Mouse (Mus musculus): ENCODE results near the gene Otof. TPM values are rescaled to one million over a fixed set of nuclear protein-coding genes. Genes with fewer than 3 reads are reported as not detected.
A peak's percentile ranks its signal among the peaks of the same experiment; 100 is the strongest.

The Otof gene
- total and polyA plus RNA-seq, 3 experiments = under 0.01 TPM; not detected in 2

DNA sequence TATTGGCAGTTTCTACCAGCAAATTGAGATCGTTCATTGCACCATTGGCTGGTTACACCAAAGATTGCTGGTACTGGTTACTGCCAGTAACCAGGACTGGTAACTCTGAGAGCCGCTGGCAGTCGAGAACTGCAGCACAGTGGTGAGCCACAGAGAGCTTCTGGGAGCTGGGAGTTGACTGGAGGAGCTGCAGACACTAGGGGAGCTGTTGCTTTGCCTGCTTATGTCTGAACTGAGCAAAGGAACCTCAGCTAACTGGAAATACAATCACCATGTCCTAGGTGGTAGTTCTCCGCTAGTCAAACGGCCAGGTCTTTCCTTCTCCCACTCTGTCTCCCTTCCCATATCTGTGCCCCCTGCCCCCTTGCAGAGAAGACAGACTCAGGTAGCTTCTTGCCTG lies 19.5 kb downstream of the Otof start:
- ATAC-seq (ENCODE audit: extremely low read depth, insufficient number of reproducible peaks, low FRiP score, poor library complexity, severe bottlenecking) = no peak
- no peak for TF ChIP-seq TAL1 (conservative IDR thresholded peaks at IDR 0.05; ENCODE audit: low read depth, low read length)
- no peak for TF ChIP-seq GATA1 (IDR thresholded peaks at IDR 0.05; ENCODE audit: borderline replicate concordance, low read length)
- no peak for TF ChIP-seq GATA2 (IDR thresholded peaks at IDR 0.05; ENCODE audit: borderline replicate concordance, low read depth, low read length)
- TF ChIP-seq CTCF (IDR thresholded peaks at IDR 0.05; ENCODE audit: low read depth, low read length) = no peak
- TF ChIP-seq POLR2AphosphoS5 (IDR thresholded peaks at IDR 0.05; ENCODE audit: insufficient replicate concordance, low read depth, low read length) = no peak
- no peak for DNase-seq (ENCODE audit: low spot score)

DNA sequence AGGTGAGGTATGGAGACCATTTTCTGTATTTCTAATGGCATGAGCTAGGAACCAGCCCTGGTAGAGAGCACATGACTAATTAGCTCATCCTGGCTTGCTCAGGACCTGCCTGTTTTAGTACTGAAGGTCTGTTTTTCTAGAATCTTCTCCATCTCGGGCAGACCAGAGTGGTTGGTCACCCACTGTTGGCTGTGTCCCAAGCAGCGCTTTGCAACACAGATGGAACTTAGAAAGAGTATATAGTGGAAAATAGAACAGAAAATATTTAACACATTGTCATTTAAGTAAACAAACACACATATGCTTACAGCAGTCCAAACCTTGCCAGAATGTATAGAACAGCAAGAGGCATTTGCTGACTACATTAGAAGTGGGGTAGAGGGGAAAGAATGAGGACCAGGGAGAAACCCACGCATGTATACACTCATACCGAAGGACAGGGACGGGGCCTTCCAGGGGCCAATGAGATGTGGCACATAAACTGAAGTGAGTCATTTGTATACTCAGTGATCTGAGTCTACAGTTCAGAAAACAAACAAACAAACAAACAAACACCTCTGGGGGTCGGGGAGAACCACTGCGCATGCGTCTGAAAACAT lies 21.3 kb downstream of the Otof start:
- no peaks in the 10 kb centered on the region for H3K36me3 ChIP-seq (replicated peaks)
- TF ChIP-seq GATA2 (IDR thresholded peaks at IDR 0.05; ENCODE audit: borderline replicate concordance, low read depth, low read length) (no peak), TAL1 (conservative IDR thresholded peaks at IDR 0.05; ENCODE audit: low read depth, low read length) (no peak), CTCF (IDR thresholded peaks at IDR 0.05; ENCODE audit: low read depth, low read length) (no peak), POLR2AphosphoS5 (IDR thresholded peaks at IDR 0.05; ENCODE audit: insufficient replicate concordance, low read depth, low read length) (no peak), GATA1 (IDR thresholded peaks at IDR 0.05; ENCODE audit: borderline replicate concordance, low read length) (no peak)
- H3K4me1 ChIP-seq (ENCODE audit: insufficient read depth, low read depth, low read length) = no peaks in the 10 kb centered on the region
- DNase-seq (ENCODE audit: low spot score) (no peak), ATAC-seq (ENCODE audit: extremely low read depth, insufficient number of reproducible peaks, low FRiP score, poor library complexity, severe bottlenecking) (no peak)
- no peaks in the 10 kb centered on the region for H3K9me3 ChIP-seq (replicated peaks)
- H3K27me3 ChIP-seq (ENCODE audit: insufficient read depth, low read length) = peaks cover 5% of the 10 kb centered on the region; the same call in 1 of the 2 replicates
- H3K4me3 ChIP-seq (ENCODE audit: low read depth, low read length) = no peak overlapping the region

More for the DNA sequence above, 19.5 kb downstream of the Otof start:
- no peak overlapping the region for H3K4me3 ChIP-seq (ENCODE audit: low read depth, low read length)
- no peaks in the 10 kb centered on the region for H3K9me3 ChIP-seq (replicated peaks)
- H3K27me3 ChIP-seq (ENCODE audit: insufficient read depth, low read length) = peaks cover 5% of the 10 kb centered on the region; the same call in 1 of the 2 replicates
- no peaks in the 10 kb centered on the region for H3K36me3 ChIP-seq (replicated peaks)
- H3K4me1 ChIP-seq (ENCODE audit: insufficient read depth, low read depth, low read length) = no peaks in the 10 kb centered on the region

DNA sequence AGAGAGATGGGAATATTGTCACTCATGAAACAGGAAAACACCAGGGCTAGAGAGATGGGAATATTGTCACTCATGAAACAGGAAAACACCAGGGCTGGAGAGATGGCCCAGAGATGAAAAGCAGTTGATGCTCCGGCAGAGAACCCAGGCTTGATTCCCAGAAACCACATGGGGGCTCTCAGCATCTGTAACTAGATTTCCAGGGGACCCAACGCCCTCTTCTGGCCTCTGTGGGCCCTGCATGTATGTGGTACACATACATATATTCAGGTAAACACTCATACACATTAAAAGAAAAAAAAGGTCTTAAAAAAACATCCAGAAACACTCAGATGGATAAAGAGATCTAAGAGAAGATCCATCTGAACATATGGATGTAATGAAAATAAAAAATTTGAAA lies 22.8 kb downstream of the Otof start:
- Histone ChIP-seq H3K4me1 (ENCODE audit: insufficient read depth, low read depth, low read length) (no peaks in the 10 kb centered on the region), H3K27me3 (ENCODE audit: insufficient read depth, low read length) (peaks cover 2% of the 10 kb centered on the region; the same call in 1 of the 2 replicates), H3K36me3 (replicated peaks) (no peaks in the 10 kb centered on the region), H3K4me3 (ENCODE audit: low read depth, low read length) (no peak overlapping the region), H3K9me3 (replicated peaks) (no peaks in the 10 kb centered on the region)
- TF ChIP-seq TAL1 (conservative IDR thresholded peaks at IDR 0.05; ENCODE audit: low read depth, low read length) = no peak
- no peak for TF ChIP-seq CTCF (IDR thresholded peaks at IDR 0.05; ENCODE audit: low read depth, low read length)
- no peak for TF ChIP-seq POLR2AphosphoS5 (IDR thresholded peaks at IDR 0.05; ENCODE audit: insufficient replicate concordance, low read depth, low read length)
- no peak for TF ChIP-seq GATA2 (IDR thresholded peaks at IDR 0.05; ENCODE audit: borderline replicate concordance, low read depth, low read length)
- ATAC-seq (ENCODE audit: extremely low read depth, insufficient number of reproducible peaks, low FRiP score, poor library complexity, severe bottlenecking) (no peak), DNase-seq (ENCODE audit: low spot score) (no peak)

DNA sequence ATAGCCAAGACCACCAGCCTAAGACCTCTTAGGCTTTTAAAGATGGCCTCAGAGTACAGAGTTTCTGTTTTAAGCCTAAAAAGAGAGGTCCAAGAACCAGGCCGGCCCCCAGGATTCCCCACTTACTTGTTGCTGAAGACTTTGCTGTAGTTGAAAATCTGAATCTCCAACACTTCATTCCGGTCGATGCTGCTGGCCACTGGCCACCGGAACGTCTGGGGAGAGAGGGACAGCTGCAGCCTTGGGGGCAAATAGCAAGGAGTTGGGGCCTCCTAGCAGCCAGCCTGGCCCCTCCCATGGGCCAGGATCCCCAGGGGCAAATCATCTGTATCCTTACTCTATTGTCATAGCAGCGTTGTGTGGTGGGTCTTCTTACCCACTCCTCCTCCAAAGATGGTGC lies 34.3 kb downstream of the Otof start:
- DNase-seq (ENCODE audit: low spot score) = no peak
- no peak for ATAC-seq (ENCODE audit: extremely low read depth, insufficient number of reproducible peaks, low FRiP score, poor library complexity, severe bottlenecking)
- Histone ChIP-seq H3K9me3 (replicated peaks) (no peaks in the 10 kb centered on the region), H3K36me3 (replicated peaks) (no peaks in the 10 kb centered on the region), H3K4me1 (ENCODE audit: insufficient read depth, low read depth, low read length) (peaks cover 4% of the 10 kb centered on the region; the same call in 1 of the 2 replicates), H3K4me3 (ENCODE audit: low read depth, low read length) (no peak overlapping the region), H3K27me3 (ENCODE audit: insufficient read depth, low read length) (peaks cover 14% of the 10 kb centered on the region)
- TF ChIP-seq TAL1 (conservative IDR thresholded peaks at IDR 0.05; ENCODE audit: low read depth, low read length) (no peak), CTCF (IDR thresholded peaks at IDR 0.05; ENCODE audit: low read depth, low read length) (no peak), GATA1 (IDR thresholded peaks at IDR 0.05; ENCODE audit: borderline replicate concordance, low read length) (no peak)

DNA sequence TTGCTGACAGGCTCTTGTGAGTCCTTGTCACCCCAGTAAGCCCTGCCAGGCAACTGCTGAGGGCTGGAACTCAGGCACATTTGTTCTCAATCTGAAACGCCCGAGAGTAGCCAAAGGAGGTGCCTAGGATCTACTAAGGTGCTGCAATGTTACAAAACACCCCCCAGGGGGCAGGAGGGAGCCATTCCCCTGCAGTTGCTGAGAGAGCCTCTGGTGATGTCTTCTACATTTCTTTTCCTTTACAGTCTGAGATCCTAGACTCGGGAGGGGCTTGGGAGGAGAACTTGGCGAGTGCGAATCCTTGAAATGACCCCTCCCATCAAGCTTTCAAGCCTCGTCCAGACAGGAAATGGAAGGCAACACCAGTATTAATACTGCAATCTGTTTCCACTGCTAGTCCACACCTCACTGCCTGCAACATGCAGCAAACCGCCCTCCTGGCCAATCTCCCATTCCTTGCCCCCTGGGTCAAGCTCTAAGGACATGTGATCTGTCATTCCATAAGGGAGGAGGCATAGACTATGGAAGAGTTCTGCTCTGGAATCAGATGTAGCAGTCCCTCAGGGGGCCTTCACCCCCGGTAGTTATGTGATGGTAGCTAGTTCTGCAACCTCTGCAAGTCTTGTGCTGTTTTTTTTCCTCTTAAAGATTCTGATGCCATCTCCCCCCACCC lies 38.0 kb downstream of the Otof start:
- Histone ChIP-seq H3K4me1 (ENCODE audit: insufficient read depth, low read depth, low read length) (peaks cover 2% of the 10 kb centered on the region; the same call in 1 of the 2 replicates), H3K9me3 (replicated peaks) (no peaks in the 10 kb centered on the region), H3K4me3 (ENCODE audit: low read depth, low read length) (no peak overlapping the region), H3K27me3 (ENCODE audit: insufficient read depth, low read length) (peaks cover 5% of the 10 kb centered on the region), H3K36me3 (replicated peaks) (no peaks in the 10 kb centered on the region)
- ATAC-seq (ENCODE audit: extremely low read depth, insufficient number of reproducible peaks, low FRiP score, poor library complexity, severe bottlenecking) (no peak), DNase-seq (ENCODE audit: low spot score) (peak; percentile 13)
- TF ChIP-seq GATA2 (IDR thresholded peaks at IDR 0.05; ENCODE audit: borderline replicate concordance, low read depth, low read length) (no peak), CTCF (IDR thresholded peaks at IDR 0.05; ENCODE audit: low read depth, low read length) (peak; percentile 37), GATA1 (IDR thresholded peaks at IDR 0.05; ENCODE audit: borderline replicate concordance, low read length) (no peak), POLR2AphosphoS5 (IDR thresholded peaks at IDR 0.05; ENCODE audit: insufficient replicate concordance, low read depth, low read length) (no peak)

DNA sequence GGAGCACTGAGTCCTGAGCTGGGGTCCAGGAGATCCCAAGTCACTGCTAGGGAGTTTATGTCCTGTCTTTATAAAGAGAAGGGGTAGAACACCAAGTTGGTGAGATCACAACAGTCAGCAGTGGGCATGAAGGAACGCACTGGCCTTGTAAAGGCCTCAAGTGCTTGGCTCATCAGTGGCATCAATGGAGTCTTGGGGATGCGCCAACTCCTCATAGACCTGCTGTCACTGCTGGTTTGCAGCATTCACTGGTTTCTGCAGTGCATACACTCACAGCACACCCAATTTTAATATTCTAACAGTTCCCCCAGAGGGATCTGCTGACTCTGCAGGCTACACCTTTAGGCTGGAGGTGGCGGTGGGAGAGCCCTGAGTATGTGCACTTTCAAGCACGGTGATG lies 38.6 kb downstream of the Otof start:
- Histone ChIP-seq H3K9me3 (replicated peaks) (no peaks in the 10 kb centered on the region), H3K36me3 (replicated peaks) (no peaks in the 10 kb centered on the region), H3K4me3 (ENCODE audit: low read depth, low read length) (no peak overlapping the region), H3K4me1 (ENCODE audit: insufficient read depth, low read depth, low read length) (no peaks in the 10 kb centered on the region), H3K27me3 (ENCODE audit: insufficient read depth, low read length) (peaks cover 5% of the 10 kb centered on the region)
- ATAC-seq (ENCODE audit: extremely low read depth, insufficient number of reproducible peaks, low FRiP score, poor library complexity, severe bottlenecking) (no peak), DNase-seq (ENCODE audit: low spot score) (no peak)
- TF ChIP-seq GATA2 (IDR thresholded peaks at IDR 0.05; ENCODE audit: borderline replicate concordance, low read depth, low read length) (no peak), CTCF (IDR thresholded peaks at IDR 0.05; ENCODE audit: low read depth, low read length) (no peak), POLR2AphosphoS5 (IDR thresholded peaks at IDR 0.05; ENCODE audit: insufficient replicate concordance, low read depth, low read length) (no peak), GATA1 (IDR thresholded peaks at IDR 0.05; ENCODE audit: borderline replicate concordance, low read length) (no peak), TAL1 (conservative IDR thresholded peaks at IDR 0.05; ENCODE audit: low read depth, low read length) (no peak)

All from G1E (cell line).